Mouse (Mus musculus): ENCODE measurements around the gene Il18bp.

Il18bp gene

GRCm38 (mm10) chr7:102000921-102001630, 17.4 kb downstream of the Il18bp start:
- DNase-seq: peak; percentile 65 to 74

- peak; percentile 45 to 47 for DNase-seq
These were observed 18.2 kb downstream of the Il18bp start for GRCm38 (mm10) chr7:102000296-102000695.

GRCm38 (mm10) chr7:101999461-102000151, 18.9 kb downstream of the Il18bp start:
- peak; percentile 73 for DNase-seq

- DNase-seq: peak; percentile 97 to 98
These were observed 20.1 kb downstream of the Il18bp start for GRCm38 (mm10) chr7:101998194-101998927.

- DNase-seq: no peak
These were observed 24.2 kb downstream of the Il18bp start for GRCm38 (mm10) chr7:101994241-101994640.

GRCm38 (mm10) chr7:101985081-101985480, 33.4 kb downstream of the Il18bp start:
- no peak for DNase-seq

GRCm38 (mm10) chr7:101982735-101983134, 35.8 kb downstream of the Il18bp start:
- no peak for DNase-seq

- DNase-seq: peak; percentile 48 to 55
These were observed 44.0 kb downstream of the Il18bp start for GRCm38 (mm10) chr7:101974505-101974904.

- DNase-seq: no peak
These were observed 44.8 kb downstream of the Il18bp start for GRCm38 (mm10) chr7:101973730-101974129.

- no peak for DNase-seq
These were observed 46.8 kb downstream of the Il18bp start for GRCm38 (mm10) chr7:101971721-101972120.

- DNase-seq: peak; percentile 86
These were observed 47.5 kb downstream of the Il18bp start for GRCm38 (mm10) chr7:101970821-101971461.

GRCm38 (mm10) chr7:101970429-101970775, 48.1 kb downstream of the Il18bp start:
- DNase-seq: peak; percentile 89 to 91

- peak; percentile 85 to 87 for DNase-seq
These were observed 48.6 kb downstream of the Il18bp start for GRCm38 (mm10) chr7:101969694-101970428.

- DNase-seq: peak; percentile 55 to 56
These were observed 49.7 kb downstream of the Il18bp start for GRCm38 (mm10) chr7:101968751-101969150.

GRCm38 (mm10) chr7:101967256-101967655, 51.2 kb downstream of the Il18bp start:
- no peak for DNase-seq

GRCm38 (mm10) chr7:101965606-101966005, 52.9 kb downstream of the Il18bp start:
- no peak for DNase-seq

All from cerebellum, postnatal 14 days (tissue).